Mouse (Mus musculus): ENCODE measurements at regions not wholly inside any gene's neighbourhood (a gene's known extent, or its start where the extent isn't known, plus 50 kb on each side); places are given as distances from the start of the nearest gene placed in this dataset.

GRCm38 (mm10) chr1:128826419-128826818 is 234.3 kb upstream of the Cxcr4 start:
- no peak for DNase-seq (ENCODE audit: low spot score)

DNA sequence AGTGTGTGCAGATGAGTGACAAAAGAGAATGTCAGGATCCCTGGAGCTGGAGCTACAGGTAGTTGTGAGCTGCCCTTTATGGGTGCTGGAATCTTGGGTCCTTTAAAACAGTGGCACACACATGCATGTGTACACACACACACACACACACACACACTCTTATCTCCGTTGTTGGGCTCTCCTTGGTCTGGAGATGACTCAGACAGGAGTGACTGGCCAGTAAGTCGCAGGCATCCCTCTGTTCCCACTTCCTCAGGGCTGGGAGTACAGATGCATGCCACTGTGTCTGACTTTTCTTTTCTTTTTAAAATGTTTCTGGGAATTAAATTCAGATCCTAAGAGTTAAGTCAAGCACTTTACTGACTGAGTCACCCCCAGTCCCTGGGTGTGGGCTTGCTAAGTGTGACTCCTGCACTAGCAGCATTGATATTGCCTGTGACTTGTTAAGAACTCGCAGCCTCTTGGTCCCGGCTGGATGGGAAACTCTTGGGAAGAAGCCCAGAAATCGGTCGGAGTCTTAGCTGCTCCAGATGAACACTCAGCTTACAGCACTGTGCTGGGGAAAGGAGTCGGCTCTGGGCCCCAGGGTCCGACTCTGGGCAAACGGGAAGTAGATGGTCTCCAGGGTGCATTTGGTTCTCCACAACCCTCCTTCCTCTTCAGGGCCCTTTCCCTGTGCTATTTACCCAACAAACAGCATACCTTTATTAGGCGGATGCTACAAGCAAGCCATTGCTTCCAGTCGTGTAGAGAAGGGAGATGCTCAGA is 233.0 kb upstream of the Cxcr4 start:
- DNase-seq (ENCODE audit: low spot score): no peak

DNA sequence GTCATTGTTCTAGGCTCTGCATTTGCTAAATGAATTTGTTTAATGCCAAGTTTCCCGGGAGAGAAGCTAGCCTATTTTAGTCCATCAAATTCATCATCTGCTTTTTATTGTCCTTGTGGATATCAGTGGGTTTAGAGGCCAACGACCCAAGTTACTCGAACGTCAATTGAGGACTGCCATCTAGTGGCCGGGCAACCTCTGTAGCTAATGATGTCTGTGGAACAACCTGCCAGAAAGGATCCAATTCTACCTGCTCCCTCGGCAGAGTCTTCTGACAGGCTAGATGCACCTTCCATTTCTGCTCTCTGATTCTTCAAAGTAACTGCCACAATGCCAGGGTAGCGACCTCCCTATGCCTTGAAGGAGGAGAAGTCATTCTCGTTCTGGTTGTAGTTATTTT is 232.1 kb upstream of the Cxcr4 start:
- DNase-seq (ENCODE audit: low spot score): peak; percentile 95

GRCm38 (mm10) chr1:128821991-128822390 is 229.9 kb upstream of the Cxcr4 start:
- no peak for DNase-seq (ENCODE audit: low spot score)

- DNase-seq (ENCODE audit: low spot score): no peak
Observed at GRCm38 (mm10) chr1:128820527-128820926, 228.4 kb upstream of the Cxcr4 start.

DNA sequence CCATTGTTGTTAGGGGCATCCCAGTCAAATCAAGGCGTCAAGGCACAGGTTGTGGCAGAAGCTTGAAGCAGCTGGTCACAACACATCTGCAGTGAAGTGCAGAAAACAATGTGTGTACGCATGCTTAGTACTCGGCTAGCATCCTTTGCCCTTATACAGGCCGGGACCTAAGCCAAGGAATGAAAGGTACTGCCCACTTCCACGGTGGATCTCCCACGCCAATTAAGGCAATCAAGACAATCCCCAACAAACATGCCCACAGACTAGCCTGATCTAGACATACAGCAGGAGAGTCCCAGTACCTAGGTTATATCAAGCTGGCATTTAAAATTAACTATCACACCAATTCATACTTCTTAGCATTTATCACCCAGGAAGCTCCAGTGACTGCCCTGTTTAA is 227.5 kb upstream of the Cxcr4 start:
- DNase-seq (ENCODE audit: low spot score): no peak

DNA sequence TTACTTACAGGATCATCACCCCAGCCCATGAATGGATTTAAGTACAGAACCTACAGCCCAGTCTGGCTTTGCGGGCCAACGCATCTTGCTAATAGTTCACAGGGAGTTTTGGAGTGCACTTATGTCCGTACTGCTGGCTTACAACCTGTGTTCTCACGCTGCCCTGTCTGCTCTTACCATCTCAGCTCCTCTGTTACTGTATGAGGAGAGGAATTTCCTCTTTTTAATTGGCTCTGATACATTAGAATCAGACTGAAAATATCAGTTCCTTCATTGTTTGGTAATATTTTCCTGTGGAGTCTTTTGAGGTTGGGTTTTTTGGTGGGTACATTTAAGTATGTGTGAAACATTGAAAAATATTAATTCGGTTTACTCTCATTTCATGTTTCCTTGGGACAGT is 221.3 kb upstream of the Cxcr4 start:
- no peak for DNase-seq (ENCODE audit: low spot score)

- no peak for DNase-seq (ENCODE audit: low spot score)
Observed at GRCm38 (mm10) chr1:128810860-128811259, 218.8 kb upstream of the Cxcr4 start.

DNA sequence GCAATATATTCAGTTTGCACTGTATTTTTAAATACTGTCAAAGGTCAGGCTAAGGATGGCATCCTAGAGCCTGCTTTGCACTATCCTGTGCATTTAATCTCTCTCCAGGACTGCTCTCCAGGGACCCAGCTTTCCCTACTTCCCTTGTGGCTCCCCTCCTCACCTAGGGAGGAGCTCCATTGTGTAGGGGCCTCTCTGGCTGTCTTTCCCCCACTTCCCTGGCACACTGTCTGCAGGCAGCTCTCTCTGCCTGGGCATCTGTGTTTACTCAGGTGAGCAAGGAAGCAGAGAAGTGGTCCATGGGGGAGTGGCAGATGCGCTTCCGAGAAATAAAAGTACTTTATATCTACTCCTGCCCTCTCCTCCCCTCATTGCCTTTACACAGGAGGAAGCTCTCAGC is 218.0 kb upstream of the Cxcr4 start:
- no peak for DNase-seq (ENCODE audit: low spot score)

GRCm38 (mm10) chr1:128809601-128810000 is 217.5 kb upstream of the Cxcr4 start:
- no peak for DNase-seq (ENCODE audit: low spot score)

DNA sequence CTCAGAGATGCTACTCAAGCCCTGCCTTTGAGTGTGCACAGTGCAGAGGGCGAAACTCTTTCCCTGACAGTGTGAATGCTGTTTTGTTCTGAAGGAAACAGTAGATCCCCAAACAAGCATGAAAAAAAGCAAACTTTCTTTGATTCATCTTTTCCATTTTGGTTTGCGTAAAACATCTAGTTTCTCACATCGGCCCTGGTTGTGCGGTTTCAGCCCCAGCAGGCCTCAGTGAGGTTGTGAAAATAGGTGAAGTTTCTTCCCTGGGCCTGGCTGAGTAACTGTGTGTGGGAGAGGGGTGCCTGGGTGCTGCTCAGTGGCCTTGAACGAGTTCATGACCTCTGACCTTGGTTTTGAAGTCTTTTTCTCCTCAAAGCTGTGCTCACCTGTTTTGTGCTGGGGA is 216.5 kb upstream of the Cxcr4 start:
- no peak for DNase-seq (ENCODE audit: low spot score)

DNA sequence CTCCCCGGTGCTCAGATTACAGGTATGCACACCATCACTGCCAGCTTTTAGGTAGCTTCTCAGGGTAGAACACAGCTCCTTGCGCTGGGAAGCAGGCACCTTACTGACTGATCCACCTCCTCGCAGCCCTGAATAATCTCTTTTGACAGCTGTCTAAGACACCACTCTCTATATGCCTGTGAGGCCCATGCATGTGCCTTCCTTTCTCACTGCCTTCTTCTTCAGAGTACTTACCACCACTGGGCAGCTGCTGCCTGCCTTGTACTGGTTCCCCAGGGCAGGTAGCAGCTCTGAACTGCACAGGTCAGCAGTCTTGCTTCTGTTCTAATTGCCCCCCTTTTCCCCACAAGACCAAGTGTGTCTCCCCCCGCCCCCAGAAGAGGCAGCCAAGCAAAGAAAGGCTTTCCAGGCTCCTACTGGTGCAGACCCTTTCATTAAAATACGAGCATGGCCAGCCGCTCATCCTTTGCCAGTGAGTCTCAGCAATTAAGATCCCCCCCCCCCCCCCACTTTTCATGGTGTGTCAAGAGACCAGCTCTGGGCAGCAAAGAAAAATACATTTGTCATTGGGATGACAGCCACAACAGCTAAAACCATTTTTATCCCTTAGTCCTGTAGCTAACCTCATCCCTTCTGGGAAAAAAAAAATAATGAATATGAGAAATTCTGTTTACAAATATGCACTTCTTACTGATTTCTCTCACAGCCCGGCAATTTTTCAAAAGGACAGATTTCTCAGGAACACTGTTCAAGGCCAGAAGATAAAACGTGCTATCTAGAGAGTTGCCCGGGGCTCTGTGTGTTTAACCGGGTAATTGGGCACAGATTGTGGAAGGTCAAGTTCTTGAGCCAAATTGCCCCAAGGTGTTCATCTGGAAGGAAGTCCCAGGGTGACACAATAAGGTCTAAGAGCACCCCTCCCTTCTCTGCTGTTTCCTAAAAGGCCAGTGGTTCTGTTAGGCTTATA is 213.9 kb upstream of the Cxcr4 start:
- peak; percentile 44 for DNase-seq (ENCODE audit: low spot score)

DNA sequence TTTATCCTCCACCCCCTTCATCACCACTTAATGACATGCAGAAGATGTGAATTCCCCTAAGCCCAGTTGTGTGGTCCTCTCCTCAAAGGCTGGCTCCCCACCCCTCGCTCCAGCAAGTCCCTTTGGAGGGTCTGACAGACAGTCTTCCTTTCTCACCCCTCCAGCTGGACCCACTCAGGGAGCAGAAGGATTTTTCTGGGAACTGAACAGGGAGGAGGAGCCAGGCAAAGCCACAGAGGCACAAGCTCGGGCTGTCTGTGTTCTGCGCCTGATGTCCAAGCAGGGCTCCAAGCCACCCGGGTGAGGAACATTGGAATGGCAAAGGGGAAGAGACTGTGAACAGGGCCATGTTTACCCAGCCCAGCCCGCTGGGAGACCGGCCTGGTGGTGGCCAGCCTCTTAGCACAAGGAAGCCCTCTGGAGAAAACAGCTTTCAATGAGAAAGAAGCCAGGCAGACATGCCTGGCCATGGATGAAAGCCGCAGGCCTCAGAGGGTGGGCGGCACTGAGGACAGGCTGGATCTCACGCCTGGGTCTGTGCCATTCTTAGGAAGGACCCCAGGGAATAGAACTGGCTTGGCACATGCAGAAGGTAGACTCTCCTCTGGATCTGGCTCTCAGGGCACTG is 211.5 kb upstream of the Cxcr4 start:
- DNase-seq (ENCODE audit: low spot score): no peak

DNA sequence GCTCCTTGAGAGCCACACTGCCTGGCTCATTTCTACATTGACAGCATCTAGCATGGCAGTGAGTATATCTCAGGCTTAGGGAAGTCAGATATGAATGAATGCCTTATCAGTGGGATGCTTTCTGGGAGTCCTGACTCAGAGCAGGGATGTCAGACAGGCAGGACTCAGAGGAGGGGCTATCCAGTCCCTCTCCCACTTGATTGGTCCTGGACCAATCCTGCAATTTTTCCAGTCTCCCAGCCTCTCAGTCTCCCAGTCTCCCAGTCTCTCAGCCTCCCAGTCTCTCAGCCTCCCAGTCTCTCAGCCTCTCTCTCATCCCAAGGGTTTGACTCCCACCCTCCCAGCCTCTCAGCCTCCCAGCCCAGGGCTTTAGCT is 211.0 kb upstream of the Cxcr4 start:
- peak; percentile 14 for DNase-seq (ENCODE audit: low spot score)

GRCm38 (mm10) chr1:128798721-128799120 is 206.6 kb upstream of the Cxcr4 start:
- no peak for DNase-seq (ENCODE audit: low spot score)

GRCm38 (mm10) chr1:128795654-128796053 is 203.6 kb upstream of the Cxcr4 start:
- DNase-seq (ENCODE audit: low spot score): no peak

GRCm38 (mm10) chr1:128790881-128791280 is 198.8 kb upstream of the Cxcr4 start:
- DNase-seq (ENCODE audit: low spot score): no peak

DNA sequence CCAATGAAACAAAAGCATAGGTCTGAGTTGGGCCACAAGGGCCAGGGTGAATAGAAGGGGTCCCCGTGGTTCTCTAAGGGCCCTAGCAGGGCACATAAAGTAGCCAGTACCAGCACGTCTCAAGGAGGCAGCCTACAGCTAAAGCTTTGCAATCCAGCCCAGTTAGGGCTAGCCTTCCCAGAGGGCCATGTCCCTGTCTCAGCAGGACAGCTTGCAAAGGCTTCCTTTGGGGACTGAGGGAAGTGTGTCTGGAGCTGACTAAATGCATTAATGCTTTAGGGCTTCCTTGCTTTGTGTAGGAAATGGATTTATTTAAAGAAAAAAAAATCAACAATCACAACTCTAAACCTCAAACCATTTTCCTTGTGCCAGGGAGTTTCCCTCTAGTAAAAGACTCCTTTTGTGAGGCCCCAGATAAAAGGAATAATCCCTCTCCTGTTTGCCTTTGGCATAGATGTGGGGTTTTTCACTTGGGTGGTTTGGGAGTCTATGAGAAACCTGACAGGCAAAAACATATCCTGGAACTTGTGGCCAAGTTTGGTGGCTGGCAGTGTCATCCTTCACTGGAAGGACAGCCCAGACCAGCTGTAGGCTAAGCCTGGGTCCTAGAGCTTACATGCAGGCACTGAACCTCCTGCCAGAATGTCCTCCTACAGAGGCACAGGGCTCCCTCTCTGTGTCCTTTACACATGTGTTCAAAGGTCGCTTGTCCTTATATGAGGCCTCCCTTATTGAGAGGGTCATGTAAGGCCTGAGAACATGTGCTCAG is 197.7 kb upstream of the Cxcr4 start:
- DNase-seq (ENCODE audit: low spot score): no peak

DNA sequence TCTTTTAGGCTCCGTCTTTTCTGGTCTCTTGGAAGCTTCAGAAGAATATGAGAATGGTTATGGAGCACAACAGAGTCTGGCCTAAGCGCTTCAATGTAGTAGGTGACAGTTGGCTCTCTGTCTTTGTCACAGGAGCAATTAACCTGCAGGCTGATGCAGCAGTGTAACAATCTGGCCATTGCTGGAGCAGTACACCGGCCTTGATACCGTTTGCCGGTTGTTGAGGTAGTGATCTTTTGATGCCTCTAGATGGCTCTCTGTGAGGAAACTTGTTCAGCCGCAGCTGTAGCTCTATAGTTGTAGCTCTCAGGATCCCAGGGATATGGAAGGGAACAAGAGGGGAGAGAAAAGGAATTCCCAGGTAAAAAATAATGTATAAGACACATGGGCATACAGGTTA is 196.1 kb upstream of the Cxcr4 start:
- DNase-seq (ENCODE audit: low spot score): no peak

DNA sequence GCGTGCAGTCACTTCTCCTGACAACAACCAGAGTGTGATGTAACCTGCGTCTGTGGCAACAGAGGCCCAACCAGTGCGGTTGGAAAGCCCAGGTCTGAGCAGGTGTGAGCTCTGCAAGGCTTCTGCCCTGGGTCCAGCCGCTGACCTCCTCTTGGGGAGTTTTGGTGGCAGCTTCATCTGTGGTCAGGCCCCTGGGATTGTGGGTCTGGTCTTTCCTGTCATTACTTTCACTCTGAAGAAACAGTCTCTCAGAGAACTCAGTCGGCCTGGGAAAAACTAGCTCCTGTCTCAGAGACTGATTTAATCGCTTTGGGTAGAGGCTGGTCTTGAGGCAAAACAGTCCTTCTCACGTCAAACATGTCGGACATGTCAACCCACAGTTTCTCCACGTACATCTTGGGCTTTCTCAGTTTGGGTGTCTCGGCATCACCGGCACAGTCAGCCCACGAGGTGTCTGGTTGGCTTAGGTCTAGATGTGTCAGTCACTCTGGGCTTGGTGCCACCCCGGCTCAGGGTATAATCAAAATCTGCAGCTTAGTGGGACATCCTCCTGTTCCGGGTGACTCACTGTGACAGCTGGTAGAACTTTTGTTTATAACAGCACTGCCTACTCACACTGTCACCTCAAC is 195.0 kb upstream of the Cxcr4 start:
- DNase-seq (ENCODE audit: low spot score): no peak

- no peak for DNase-seq (ENCODE audit: low spot score)
Observed at GRCm38 (mm10) chr1:128782286-128782685, 190.2 kb upstream of the Cxcr4 start.

- no peak for DNase-seq (ENCODE audit: low spot score)
Observed at GRCm38 (mm10) chr1:128781871-128782270, 189.8 kb upstream of the Cxcr4 start.

All from embryo, embryonic 10 days (tissue).